Mouse (Mus musculus) heart, postnatal 0 days (tissue): ENCODE measurements around the gene 1700025F22Rik.
"Not testable (repeated sequence)": the region's sequence is repeated elsewhere in the genome, so short reads cannot be mapped to it uniquely, and the experiment has no call there.

ENCODE experiments used
- CTCF ChIP-seq: IDR thresholded peaks from 2 replicates; pipeline ENCODE4 v1.5.1; 2016; ENCODE audit warnings: antibody characterized with exemption, control low read depth, low read depth
- EP300 ChIP-seq: IDR thresholded peaks from 2 replicates; pipeline ENCODE4 v1.6.1; 2016; ENCODE audit warnings: antibody characterized with exemption, low read depth

DNA sequence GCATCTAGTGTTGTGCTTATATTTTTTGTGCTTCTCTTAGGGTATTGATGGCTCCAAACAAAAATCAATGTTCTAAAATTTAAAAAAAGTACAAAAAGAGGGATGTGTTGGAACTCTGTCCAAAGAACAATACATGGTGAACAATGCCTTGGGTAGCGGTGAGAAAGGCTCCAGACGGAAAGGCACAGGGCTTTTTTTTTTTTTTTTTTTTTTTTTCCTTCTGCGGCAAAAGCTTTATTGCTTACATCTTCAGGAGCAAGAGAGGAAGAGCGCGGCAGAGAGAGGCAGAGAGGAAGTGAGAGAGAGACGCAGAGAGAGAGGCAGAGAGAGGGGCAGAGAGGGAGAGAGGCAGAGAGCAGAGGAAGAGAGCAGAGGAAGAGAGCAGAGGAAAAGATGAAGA is 7.2 kb downstream of the 1700025F22Rik start:
- TF ChIP-seq CTCF, EP300: not testable (repeated sequence)
